Mouse (Mus musculus) stomach, postnatal 0 days (tissue): ENCODE data around the gene Fank1. TPM values are rescaled to one million over a fixed set of nuclear protein-coding genes. Genes with fewer than 3 reads are reported as not detected.

ENCODE experiments used
- ATAC-seq: fragments of 200-750 bp; cut with Nextera tagmentation; 2 replicates; pipeline ENCODE4 v1.8.0; 2017; ENCODE audit not compliant: low FRiP score, low TSS enrichment
- DNase-seq: peaks from one replicate; pipeline ENCODE4 v3.0.0-alpha.2; 2016; ENCODE audit warnings: low spot score
- H3K27ac ChIP-seq: fragments of 300-500 bp; sonication (generic); replicated peaks from 2 replicates; pipeline ENCODE4 v1.5.1; 2014; ENCODE audit warnings: mild to moderate bottlenecking, control low read depth
- H3K27me3 ChIP-seq: fragments of 300-500 bp; sonication (generic); 2 replicates; pipeline ENCODE4 v1.6.1; 2014; ENCODE audit warnings: low read length; ENCODE audit not compliant: control insufficient read depth, insufficient read depth
- H3K36me3 ChIP-seq: fragments of 300-500 bp; sonication (generic); 2 replicates; pipeline ENCODE4 v1.6.1; 2014; ENCODE audit warnings: low read length, mixed read lengths; ENCODE audit not compliant: control insufficient read depth, insufficient read depth
- H3K4me1 ChIP-seq: fragments of 300-500 bp; sonication (generic); replicated peaks from 2 replicates; pipeline ENCODE4 v1.6.1; 2014; ENCODE audit warnings: antibody characterized with exemption; ENCODE audit not compliant: control insufficient read depth, insufficient read depth
- H3K4me2 ChIP-seq: fragments of 300-500 bp; sonication (generic); replicated peaks from 2 replicates; pipeline ENCODE4 v1.6.1; 2014; ENCODE audit warnings: low read depth, mild to moderate bottlenecking, control low read depth, moderate library complexity
- H3K4me3 ChIP-seq: fragments of 300-500 bp; sonication (generic); 2 replicates; pipeline ENCODE4 v1.5.1; 2014; ENCODE audit warnings: low read depth, low read length, control low read depth
- H3K9ac ChIP-seq: fragments of 300-500 bp; sonication (generic); 2 replicates; pipeline ENCODE4 v1.6.1; 2014; ENCODE audit warnings: mild to moderate bottlenecking, low read length, control low read depth, mixed read lengths
- H3K9me3 ChIP-seq: fragments of 300-500 bp; sonication (generic); 2 replicates; pipeline ENCODE4 v1.6.1; 2016; ENCODE audit warnings: low read length; ENCODE audit not compliant: control insufficient read depth
- CTCF ChIP-seq: IDR thresholded peaks from 2 replicates; pipeline ENCODE4 v1.5.1; 2016; ENCODE audit warnings: antibody characterized with exemption, low read depth, mild to moderate bottlenecking, moderate library complexity
- EP300 ChIP-seq: optimal IDR thresholded peaks from 2 replicates; pipeline ENCODE3; 2016; ENCODE audit warnings: antibody characterized with exemption
- WGBS: fragments of 180-500 bp; shearing (Covaris S2); extraction: QIAGEN DNeasy Blood & Tissue Kit; methylation state at CpG from one replicate; pipeline ENCODE4 v1.1.7; 2014; 5-methylcytosine and 5-hydroxymethylcytosine counted together
- polyA plus RNA-seq: library from polyadenylated mRNA; unstranded; fragments of >200 nt; fragmentation: Nextera tagmentation; extraction: Ambion mirVana; gene quantifications from 2 replicates; pipeline ENCODE4 v1.2.1, GENCODE M21; 2015

Gene Fank1
- polyA plus RNA-seq, 1 experiment from 2014 or later = 0.34 TPM

GRCm38 (mm10) chr7:133762696-133763095 lies 14.0 kb upstream of the Fank1 start:
- Histone ChIP-seq H3K4me1 (no peaks in the 10 kb centered on the region), H3K36me3 (no peaks in the 10 kb centered on the region), H3K4me3 (no peak overlapping the region), H3K9me3 (no peaks in the 10 kb centered on the region), H3K27me3 (no peaks in the 10 kb centered on the region), H3K4me2 (no peak overlapping the region), H3K9ac (no peak overlapping the region), H3K27ac (no peak overlapping the region; the same call in none of the 2 replicates)
- TF ChIP-seq CTCF (no peak), EP300 (no peak)
- ATAC-seq (peak; percentile 73), DNase-seq (no peak)
- WGBS = 62% methylated on average over 6 of the region's 6 CpGs

GRCm38 (mm10) chr7:133764425-133764824 lies 12.2 kb upstream of the Fank1 start:
- 81% methylated on average over 2 of the region's 2 CpGs for WGBS
- ATAC-seq (no peak), DNase-seq (no peak)
- no peaks in the 10 kb centered on the region for H3K27me3 ChIP-seq
- H3K4me2 ChIP-seq = no peak overlapping the region
- H3K9ac ChIP-seq = no peak overlapping the region
- H3K9me3 ChIP-seq = no peaks in the 10 kb centered on the region
- no peak overlapping the region for H3K4me3 ChIP-seq
- H3K36me3 ChIP-seq = no peaks in the 10 kb centered on the region
- TF ChIP-seq EP300 = no peak
- no peaks in the 10 kb centered on the region for H3K4me1 ChIP-seq
- H3K27ac ChIP-seq = no peak overlapping the region

DNA sequence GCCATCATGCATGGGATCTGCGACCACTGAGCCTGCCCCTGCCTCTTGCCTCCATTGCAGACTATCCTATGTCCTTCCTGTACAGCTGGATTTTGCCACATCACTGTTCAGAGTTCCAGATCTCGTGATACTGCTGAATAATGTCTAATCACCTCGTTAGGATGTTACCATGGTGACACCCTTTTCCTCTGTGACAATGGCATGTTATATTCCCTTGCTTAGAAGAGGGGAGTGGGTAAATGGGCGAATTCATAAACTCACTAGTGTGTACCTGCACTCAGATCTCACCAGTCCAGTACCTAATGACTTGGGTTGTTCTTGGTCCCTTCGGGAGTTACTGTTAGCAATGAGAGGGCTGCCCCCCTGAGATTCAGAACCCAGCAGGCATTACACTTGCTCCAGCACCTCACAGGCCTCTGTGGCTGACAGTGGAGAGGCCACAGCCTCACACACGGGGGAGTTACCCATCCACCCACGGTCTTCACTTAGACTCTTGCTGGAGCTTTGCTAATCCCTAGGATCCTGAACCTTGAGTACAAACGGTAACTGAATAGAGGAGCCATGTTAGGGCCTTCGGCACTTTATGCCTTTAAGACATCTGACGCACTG lies 11.3 kb upstream of the Fank1 start:
- no peak overlapping the region for H3K27ac ChIP-seq
- H3K9me3 ChIP-seq = no peaks in the 10 kb centered on the region
- no peak for TF ChIP-seq EP300
- TF ChIP-seq CTCF = no peak
- H3K4me3 ChIP-seq = no peak overlapping the region
- DNase-seq (no peak), ATAC-seq (no peak)
- H3K4me2 ChIP-seq = no peak overlapping the region
- H3K4me1 ChIP-seq = no peaks in the 10 kb centered on the region
- no peak overlapping the region for H3K9ac ChIP-seq
- H3K36me3 ChIP-seq = no peaks in the 10 kb centered on the region
- 83% methylated on average over 10 of the region's 10 CpGs for WGBS
- no peaks in the 10 kb centered on the region for H3K27me3 ChIP-seq

DNA sequence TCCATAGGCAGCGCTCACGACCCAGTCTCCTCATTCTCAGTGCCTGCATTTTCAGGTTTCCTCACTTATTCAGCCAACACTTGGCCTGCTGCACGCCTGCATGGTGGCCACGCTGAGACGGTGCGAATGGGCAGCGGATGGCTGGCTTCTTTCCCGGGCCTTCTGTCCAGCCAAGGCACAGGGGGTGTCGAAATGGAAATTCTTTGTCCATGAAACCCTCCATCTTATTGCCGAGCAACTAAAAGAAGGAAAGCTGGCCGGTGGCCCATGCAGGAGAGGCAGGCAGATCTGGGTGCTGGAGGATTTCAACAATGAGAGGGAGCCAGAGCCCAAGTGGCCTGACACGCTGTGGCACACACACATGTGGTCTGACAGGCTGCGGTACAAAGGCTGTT lies 10.8 kb upstream of the Fank1 start:
- ATAC-seq = no peak; the same call in 1 of the 2 replicates
- H3K4me2 ChIP-seq = no peak overlapping the region

GRCm38 (mm10) chr7:133768027-133768426 lies 8.6 kb upstream of the Fank1 start:
- WGBS = 73% methylated on average over 4 of the region's 4 CpGs

More for the DNA sequence above, 10.8 kb upstream of the Fank1 start:
- Histone ChIP-seq H3K9ac (no peak overlapping the region), H3K27ac (no peak overlapping the region), H3K4me1 (no peaks in the 10 kb centered on the region), H3K9me3 (no peaks in the 10 kb centered on the region), H3K36me3 (no peaks in the 10 kb centered on the region), H3K27me3 (no peaks in the 10 kb centered on the region), H3K4me3 (no peak overlapping the region)
- TF ChIP-seq CTCF (no peak), EP300 (no peak)
- DNase-seq = no peak
- 78% methylated on average over 13 of the region's 13 CpGs for WGBS

DNA sequence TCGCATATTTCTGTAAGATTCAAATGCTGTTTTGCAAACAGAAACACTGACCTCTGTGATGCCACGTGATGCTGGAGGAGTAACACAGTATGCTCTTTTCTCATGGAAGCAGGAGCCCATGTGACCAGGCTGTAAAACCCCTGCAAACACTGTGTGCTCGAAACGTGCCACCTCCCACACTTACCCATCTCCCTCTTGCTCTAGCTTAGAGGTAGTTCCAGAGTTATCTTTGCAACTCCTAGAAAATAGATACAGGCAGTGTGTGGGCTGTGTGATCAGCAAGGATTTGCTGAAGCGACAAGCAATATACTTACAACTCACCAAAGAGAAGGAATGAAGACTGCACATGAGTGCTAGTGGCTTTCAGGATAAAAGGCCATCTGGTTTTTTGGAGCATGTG lies 8.1 kb upstream of the Fank1 start:
- WGBS = 72% methylated on average over 5 of the region's 5 CpGs
- no peaks in the 10 kb centered on the region for H3K27me3 ChIP-seq
- H3K9ac ChIP-seq = no peak overlapping the region
- no peak overlapping the region for H3K4me3 ChIP-seq
- no peak overlapping the region for H3K4me2 ChIP-seq
- DNase-seq (no peak), ATAC-seq (no peak)
- no peak for TF ChIP-seq CTCF
- no peak for TF ChIP-seq EP300
- no peaks in the 10 kb centered on the region for H3K36me3 ChIP-seq
- no peaks in the 10 kb centered on the region for H3K9me3 ChIP-seq
- no peak overlapping the region for H3K27ac ChIP-seq
- H3K4me1 ChIP-seq = no peaks in the 10 kb centered on the region

More at GRCm38 (mm10) chr7:133768027-133768426, 8.6 kb upstream of the Fank1 start:
- H3K4me3 ChIP-seq = no peak overlapping the region
- no peak for TF ChIP-seq CTCF
- TF ChIP-seq EP300 = no peak
- ATAC-seq (no peak), DNase-seq (no peak)
- no peaks in the 10 kb centered on the region for H3K9me3 ChIP-seq
- no peaks in the 10 kb centered on the region for H3K36me3 ChIP-seq
- H3K27ac ChIP-seq = no peak overlapping the region
- H3K4me1 ChIP-seq = no peaks in the 10 kb centered on the region
- H3K4me2 ChIP-seq = no peak overlapping the region
- H3K9ac ChIP-seq = no peak overlapping the region
- H3K27me3 ChIP-seq = no peaks in the 10 kb centered on the region
